Mouse (Mus musculus): ENCODE data around the gene Btg4. TPM values are rescaled to one million over a fixed set of nuclear protein-coding genes. Genes with fewer than 3 reads are reported as not detected.

Btg4 gene
- total and polyA plus RNA-seq, 3 experiments, result not detected

DNA sequence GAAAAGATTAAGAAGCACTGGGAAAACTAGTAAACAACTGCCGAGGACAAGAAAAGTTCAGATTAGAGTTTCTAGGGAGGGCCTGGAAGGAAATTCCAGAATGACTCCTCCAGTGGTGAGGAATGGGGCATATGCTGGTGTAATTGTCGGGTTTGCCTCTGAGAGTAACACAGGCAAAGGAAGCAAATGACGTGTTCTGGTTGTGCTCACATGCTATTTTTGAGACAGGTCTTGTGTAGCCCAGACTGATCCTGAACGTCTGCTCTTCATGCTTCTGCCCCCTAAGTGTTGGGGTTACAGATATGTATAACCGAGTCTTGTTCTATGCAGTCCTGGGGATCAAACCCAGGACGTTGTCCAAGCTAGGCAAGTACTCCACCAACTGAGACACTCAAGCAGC, 29.1 kb upstream of the Btg4 start:
- Histone ChIP-seq H3K4me2 (ENCODE audit: insufficient read depth, low read depth, poor library complexity, severe bottlenecking) (peak overlapping the region; percentile 74), H3K9me3 (replicated peaks; ENCODE audit: low read length) (no peaks in the 10 kb centered on the region), H3K79me2 (replicated peaks; ENCODE audit: control insufficient read depth, extremely low read depth, insufficient read depth, poor library complexity, severe bottlenecking) (no peaks in the 10 kb centered on the region), H3K9ac (ENCODE audit: insufficient read depth, low read depth) (no peak overlapping the region), H3K4me3 (replicated peaks in 1 of 3; ENCODE audit: low read depth in 2 of 3, low read length in 2 of 3, poor library complexity in 1 of 3) (no peak overlapping the region), H3K4me1 (ENCODE audit: control insufficient read depth in 1 of 2, insufficient read depth in 2 of 2) (peaks cover 13 to 52% of the 10 kb centered on the region in 2 experiments; a peak in 3 of 4 replicates), H3K27ac (ENCODE audit: insufficient read depth, low read depth) (peak overlapping the region; percentile 74), H3K36me3 (replicated peaks in 1 of 2; ENCODE audit: control insufficient read depth in 1 of 2, insufficient read depth in 1 of 2, low read length in 1 of 2) (no peaks in the 10 kb centered on the region), H3K27me3 (replicated peaks) (no peaks in the 10 kb centered on the region)
- TF ChIP-seq USF2 (conservative IDR thresholded peaks at IDR 0.05; ENCODE audit: low read depth, low read length) (no peak), ETS1 (conservative IDR thresholded peaks at IDR 0.05; ENCODE audit: low read depth, low read length) (no peak), CTCF (conservative IDR thresholded peaks at IDR 0.05 in 1 of 2, IDR thresholded peaks at IDR 0.05 in 1 of 2; ENCODE audit: low read depth in 2 of 2, low read length in 2 of 2) (no peak), ZMIZ1 (IDR thresholded peaks at IDR 0.05; ENCODE audit: low read depth, low read length) (no peak), JUN (IDR thresholded peaks at IDR 0.05; ENCODE audit: insufficient read depth, low read depth, low read length) (peak; percentile 42), MAFK (IDR thresholded peaks at IDR 0.05; ENCODE audit: insufficient replicate concordance, low read length) (no peak), USF1 (IDR thresholded peaks at IDR 0.05; ENCODE audit: low read depth, low read length) (no peak), E2F4 (IDR thresholded peaks at IDR 0.05; ENCODE audit: insufficient replicate concordance, low read depth, low read length) (no peak), MEF2A (IDR thresholded peaks at IDR 0.05; ENCODE audit: borderline replicate concordance, low read depth, low read length) (peak; percentile 72; the same call in 1 of the 2 replicates), ZKSCAN1 (IDR thresholded peaks at IDR 0.05; ENCODE audit: borderline replicate concordance, low read depth, low read length) (no peak), MXI1 (IDR thresholded peaks at IDR 0.05; ENCODE audit: low read depth, low read length) (no peak), MAX (IDR thresholded peaks at IDR 0.05; ENCODE audit: low read length) (no peak), PAX5 (IDR thresholded peaks at IDR 0.05; ENCODE audit: low read length) (no peak), TCF12 (IDR thresholded peaks at IDR 0.05; ENCODE audit: low read depth, low read length) (no peak), KAT2A (IDR thresholded peaks at IDR 0.05; ENCODE audit: insufficient replicate concordance, low read length) (no peak), IRF4 (IDR thresholded peaks at IDR 0.05; ENCODE audit: low read depth, low read length) (0 out of 2 replicates have a peak, but pooled peaks have one; percentile 17), POLR2A (IDR thresholded peaks at IDR 0.05; ENCODE audit: low read depth, low read length) (no peak)
- DNase-seq (ENCODE audit: extremely low read depth), result peak; percentile 20
- dilution Hi-C loops (cut with MboI; ENCODE audit: extremely low pct_ligation_motif_present, extremely low pct_unique_long_range_greater_than_20kb, low sequenced_read_pairs) (no loop called here), in situ Hi-C loops (cut with MboI; ENCODE audit: low pct_ligation_motif_present, low pct_unique_long_range_greater_than_20kb, low sequenced_read_pairs) (no loop called here)

DNA sequence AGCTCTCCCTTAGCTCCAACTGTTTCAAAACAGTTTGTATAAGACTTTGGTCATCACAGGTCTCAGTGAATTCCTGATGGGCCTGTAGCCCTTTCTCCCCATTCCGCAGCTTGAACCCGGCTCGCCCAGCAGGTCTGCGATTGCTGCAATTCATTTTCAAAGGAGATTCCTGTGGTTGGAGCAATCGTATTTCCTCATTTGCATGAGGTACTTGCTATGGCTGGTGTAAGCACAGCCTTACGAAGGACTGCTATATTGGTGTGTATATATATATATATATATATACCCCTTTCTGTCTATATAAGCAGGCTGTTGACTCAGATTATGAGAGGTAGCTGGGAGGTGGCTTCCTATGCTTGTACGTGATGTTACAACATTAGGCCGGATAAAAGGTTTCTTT, 28.4 kb upstream of the Btg4 start:
- Histone ChIP-seq H3K4me3 (replicated peaks in 1 of 3; ENCODE audit: low read depth in 2 of 3, low read length in 2 of 3, poor library complexity in 1 of 3) (no peak overlapping the region), H3K36me3 (replicated peaks in 1 of 2; ENCODE audit: control insufficient read depth in 1 of 2, insufficient read depth in 1 of 2, low read length in 1 of 2) (no peaks in the 10 kb centered on the region), H3K4me1 (ENCODE audit: control insufficient read depth in 1 of 2, insufficient read depth in 2 of 2) (peaks cover 13 to 52% of the 10 kb centered on the region in 2 experiments; a peak in 3 of 4 replicates), H3K9me3 (replicated peaks; ENCODE audit: low read length) (no peaks in the 10 kb centered on the region), H3K27ac (ENCODE audit: insufficient read depth, low read depth) (peak overlapping the region; percentile 74), H3K79me2 (replicated peaks; ENCODE audit: control insufficient read depth, extremely low read depth, insufficient read depth, poor library complexity, severe bottlenecking) (no peaks in the 10 kb centered on the region), H3K4me2 (ENCODE audit: insufficient read depth, low read depth, poor library complexity, severe bottlenecking) (peak overlapping the region; percentile 74), H3K9ac (ENCODE audit: insufficient read depth, low read depth) (peak overlapping the region; percentile 19), H3K27me3 (replicated peaks) (no peaks in the 10 kb centered on the region)
- peak; percentile 9 for DNase-seq (ENCODE audit: extremely low read depth)
- in situ Hi-C loops (cut with MboI; ENCODE audit: low pct_ligation_motif_present, low pct_unique_long_range_greater_than_20kb, low sequenced_read_pairs) (no loop called here), dilution Hi-C loops (cut with MboI; ENCODE audit: extremely low pct_ligation_motif_present, extremely low pct_unique_long_range_greater_than_20kb, low sequenced_read_pairs) (no loop called here)
- TF ChIP-seq ETS1 (conservative IDR thresholded peaks at IDR 0.05; ENCODE audit: low read depth, low read length) (no peak), POLR2AphosphoS2 (IDR thresholded peaks at IDR 0.05; ENCODE audit: low read depth, low read length) (no peak), RAD21 (IDR thresholded peaks at IDR 0.05; ENCODE audit: low read depth, low read length) (no peak), USF2 (conservative IDR thresholded peaks at IDR 0.05; ENCODE audit: low read depth, low read length) (no peak), MAX (IDR thresholded peaks at IDR 0.05; ENCODE audit: low read length) (no peak), MAFK (IDR thresholded peaks at IDR 0.05; ENCODE audit: insufficient replicate concordance, low read length) (no peak), JUN (IDR thresholded peaks at IDR 0.05; ENCODE audit: insufficient read depth, low read depth, low read length) (no peak), SMC3 (IDR thresholded peaks at IDR 0.05; ENCODE audit: low read depth, low read length) (no peak), PAX5 (IDR thresholded peaks at IDR 0.05; ENCODE audit: low read length) (no peak)

Data from CH12.LX (cell line).